Mouse (Mus musculus) 3T3-L1 (cell line): ENCODE data around the gene Nav3.
"Not testable (repeated sequence)": the region's sequence is repeated elsewhere in the genome, so short reads cannot be mapped to it uniquely, and the experiment has no call there.

Source experiments
- DNase-seq: peaks from one replicate; pipeline ENCODE4 v3.0.0-alpha.2; 2015; ENCODE audit warnings: low read depth, low spot score

Nav3 gene

DNA sequence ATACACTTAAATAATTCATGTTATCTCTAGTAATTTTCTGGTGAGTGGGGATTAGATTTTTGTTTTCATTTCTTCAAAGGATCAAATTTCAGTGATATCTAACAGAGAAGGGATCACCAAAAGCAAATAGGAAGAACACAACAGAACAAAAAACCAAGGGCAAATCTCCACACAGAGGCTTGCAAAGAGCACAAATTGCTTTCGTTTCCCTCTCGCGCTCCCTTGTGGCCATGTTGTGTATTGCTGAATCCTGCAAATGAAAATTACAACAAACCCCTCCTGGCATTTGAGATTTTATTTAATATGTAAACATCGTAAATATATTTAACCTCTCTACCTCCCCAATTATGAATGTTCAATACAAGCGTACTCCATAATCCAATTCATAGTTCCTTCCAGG, 370.8 kb downstream of the Nav3 start:
- DNase-seq, result peak; percentile 68

GRCm38 (mm10) chr10:110076575-110076974, 379.4 kb downstream of the Nav3 start:
- DNase-seq, result peak; percentile 14

DNA sequence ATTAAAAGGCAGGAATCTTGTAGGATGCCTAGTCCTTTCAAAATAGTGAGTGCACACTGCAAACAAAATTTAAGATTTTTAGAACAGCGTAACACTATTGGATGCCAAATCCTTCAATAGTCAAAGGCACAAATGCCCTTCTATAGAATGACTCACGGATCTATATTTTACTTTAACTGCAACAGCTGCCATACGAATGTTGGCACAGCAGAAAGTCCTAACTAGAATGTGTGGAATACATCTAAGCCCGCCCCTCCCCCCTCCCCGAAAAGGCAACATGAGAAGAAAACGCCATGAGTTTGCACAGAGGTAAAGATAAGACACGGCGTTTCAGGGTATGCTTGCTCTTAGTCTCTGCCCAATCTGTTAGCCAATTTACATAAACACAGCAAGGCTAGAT, 383.6 kb downstream of the Nav3 start:
- no peak for DNase-seq

DNA sequence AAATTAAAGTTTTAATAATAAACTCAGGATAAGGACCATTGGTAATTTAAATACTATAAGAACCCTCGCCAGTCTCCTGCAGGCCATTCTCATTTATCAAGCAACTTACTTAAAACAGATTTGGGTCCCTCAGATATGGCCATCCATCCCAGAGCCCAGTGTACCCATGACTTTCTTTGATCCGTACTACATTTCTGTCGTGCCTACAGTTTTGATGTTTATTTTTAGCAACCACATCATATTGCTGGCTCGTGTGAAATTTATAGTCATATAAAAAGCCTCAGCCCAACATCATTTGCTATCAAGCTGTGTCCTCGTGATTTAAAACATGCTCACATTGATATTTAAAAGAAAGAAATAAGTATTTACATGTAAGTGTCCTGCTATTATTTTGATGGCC, 394.8 kb downstream of the Nav3 start:
- no peak for DNase-seq

DNA sequence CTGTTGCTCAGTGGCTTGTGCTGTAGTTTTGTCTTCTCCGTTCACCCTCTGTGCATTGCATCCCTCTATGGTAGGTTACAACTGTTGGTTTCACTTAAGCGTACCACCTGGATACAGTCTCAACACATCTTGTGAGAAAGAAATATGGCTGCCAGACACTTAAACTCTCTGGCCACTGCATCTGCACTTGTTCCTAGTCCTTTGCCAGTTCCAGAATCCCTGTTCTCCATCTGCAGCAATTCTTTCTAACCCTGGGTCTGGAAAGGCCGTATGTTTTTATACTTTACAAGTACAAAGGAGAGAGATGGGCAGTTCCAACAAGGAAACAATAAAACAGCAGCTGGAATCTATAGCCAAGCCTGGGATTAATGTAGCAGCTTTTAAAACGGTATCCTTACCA, 418.5 kb downstream of the Nav3 start:
- DNase-seq, result no peak

DNA sequence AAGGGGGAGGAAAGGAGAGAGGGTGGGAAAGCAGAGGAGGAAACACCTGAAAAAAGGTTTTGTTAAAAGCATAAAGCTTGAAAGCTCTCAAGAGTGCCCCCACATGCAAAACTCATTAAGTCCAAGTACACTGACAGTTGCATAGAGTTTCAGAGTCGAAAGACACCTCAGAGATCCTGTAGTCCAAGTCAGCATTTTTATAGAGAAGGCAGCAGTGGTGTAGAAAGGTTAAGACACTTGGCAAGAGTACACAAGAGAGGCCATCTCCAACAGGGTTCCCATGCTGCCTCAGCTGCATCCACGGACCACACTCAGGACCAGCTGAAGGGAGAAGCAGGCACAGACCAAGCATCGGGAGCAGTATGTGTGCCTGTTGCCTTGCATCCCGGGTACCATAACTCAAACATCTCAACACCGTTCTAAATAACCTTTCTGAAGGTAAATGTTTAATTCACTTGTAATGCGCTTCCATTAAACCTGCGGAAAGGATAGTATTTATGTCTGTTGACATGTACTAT, 421.4 kb downstream of the Nav3 start:
- no peak for DNase-seq

GRCm38 (mm10) chr10:110024897-110025296, 431.1 kb downstream of the Nav3 start:
- DNase-seq, result not testable (repeated sequence)

DNA sequence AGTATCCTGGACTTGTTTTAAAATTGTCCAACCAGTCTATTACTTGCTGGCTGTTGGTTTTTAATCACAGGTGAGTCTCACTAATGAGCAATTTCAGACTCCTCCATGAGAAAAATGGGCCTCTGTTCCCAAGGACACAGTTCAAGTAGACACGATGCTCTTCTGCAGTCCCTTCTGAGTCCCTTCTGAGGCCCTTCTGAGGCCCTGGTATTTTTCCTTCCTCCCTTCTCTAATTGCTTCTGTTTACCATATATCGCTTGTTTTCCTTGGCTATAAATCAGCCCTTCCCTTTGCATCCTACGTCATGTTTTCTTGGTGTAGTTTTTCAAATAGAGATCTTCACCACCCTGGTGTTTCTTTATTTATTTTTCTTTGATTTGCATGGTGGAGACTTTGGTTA, 433.9 kb downstream of the Nav3 start:
- no peak for DNase-seq

DNA sequence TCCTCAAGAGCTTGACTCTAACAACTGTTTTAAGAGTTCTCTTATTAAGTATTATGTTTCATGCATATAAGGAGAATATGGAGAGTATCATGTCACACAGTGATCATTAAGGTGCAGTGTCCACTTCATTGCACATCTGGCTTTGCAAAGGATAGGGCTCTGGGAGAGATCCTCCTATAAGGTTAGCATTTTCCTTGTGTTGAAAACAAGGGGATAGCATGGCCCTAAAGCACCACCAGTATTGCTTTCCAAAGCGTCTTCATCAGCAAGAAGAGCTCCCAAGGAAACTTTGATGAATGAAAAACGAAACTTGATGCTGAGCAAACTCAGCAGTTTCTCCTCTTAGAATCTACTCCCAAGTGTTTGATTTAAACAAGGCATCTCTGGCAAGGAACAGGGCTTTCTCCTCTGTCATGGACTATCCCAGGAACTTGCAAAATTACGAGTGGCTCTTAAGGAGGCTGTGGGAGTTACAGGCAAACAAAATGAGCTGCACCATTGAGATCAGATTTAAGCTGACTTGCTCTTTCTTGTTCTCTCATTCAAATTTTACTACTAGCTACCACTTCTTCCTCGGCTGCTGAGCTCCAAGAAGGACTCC, 436.6 kb downstream of the Nav3 start:
- no peak for DNase-seq

- not testable (repeated sequence) for DNase-seq
Measured at GRCm38 (mm10) chr10:110001328-110001727, 454.7 kb downstream of the Nav3 start.

GRCm38 (mm10) chr10:110000755-110001247, 455.2 kb downstream of the Nav3 start:
- no peak for DNase-seq

GRCm38 (mm10) chr10:109999904-110000303, 456.1 kb downstream of the Nav3 start:
- DNase-seq, result no peak

GRCm38 (mm10) chr10:109994302-109994701, 461.7 kb downstream of the Nav3 start:
- no peak for DNase-seq

DNA sequence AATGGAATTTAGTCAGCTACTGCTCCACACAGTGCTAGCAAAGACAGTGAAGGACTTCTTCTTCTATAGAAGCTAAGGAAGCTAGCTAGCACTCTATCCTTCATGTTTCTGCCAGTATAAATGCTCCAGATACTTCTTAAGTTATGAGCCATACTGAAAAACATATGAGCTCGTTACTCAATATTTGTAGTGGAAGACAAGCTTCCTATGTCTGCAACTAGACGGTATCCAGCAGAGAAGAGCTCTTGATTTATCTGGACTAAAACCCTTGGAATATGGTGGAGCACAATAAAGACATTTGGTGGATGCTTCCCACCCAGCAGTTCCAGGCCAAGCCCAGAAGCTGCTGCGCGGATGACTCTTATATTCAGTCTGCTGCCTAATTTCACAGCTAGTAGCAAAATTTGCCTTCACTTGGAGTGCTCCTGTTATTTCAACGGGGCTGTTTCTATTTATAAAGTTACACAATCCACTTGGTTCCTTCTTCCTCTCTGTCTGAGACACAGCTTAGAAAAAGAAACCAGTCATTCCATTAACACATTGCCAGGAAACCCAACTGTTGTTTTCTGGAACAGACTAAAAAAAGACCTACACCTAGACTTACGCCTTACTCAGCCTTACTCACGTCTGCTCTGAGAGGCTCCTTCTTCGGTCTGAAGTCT, 470.0 kb downstream of the Nav3 start:
- DNase-seq, result no peak

GRCm38 (mm10) chr10:109976351-109976750, 479.7 kb downstream of the Nav3 start:
- DNase-seq, result no peak

DNA sequence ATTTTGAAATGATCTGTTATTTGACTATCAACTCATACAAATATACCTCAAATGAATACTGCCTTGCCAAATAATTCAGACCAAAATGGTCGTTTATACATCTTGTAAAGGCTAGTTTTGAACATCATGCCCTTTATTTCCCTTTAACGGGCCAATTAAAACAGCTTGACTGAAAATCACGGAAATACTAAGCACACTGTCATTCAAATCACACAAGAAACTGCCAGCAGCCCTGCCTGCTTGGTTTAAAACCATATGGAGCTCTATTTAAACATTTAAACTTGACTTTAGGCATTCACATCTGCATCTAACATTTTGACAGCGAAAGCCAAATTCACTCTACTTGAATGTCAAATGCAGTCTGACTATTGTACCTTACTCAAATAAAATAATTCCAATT, 481.8 kb downstream of the Nav3 start:
- DNase-seq, result no peak

GRCm38 (mm10) chr10:109973483-109973882, 482.5 kb downstream of the Nav3 start:
- DNase-seq, result no peak

DNA sequence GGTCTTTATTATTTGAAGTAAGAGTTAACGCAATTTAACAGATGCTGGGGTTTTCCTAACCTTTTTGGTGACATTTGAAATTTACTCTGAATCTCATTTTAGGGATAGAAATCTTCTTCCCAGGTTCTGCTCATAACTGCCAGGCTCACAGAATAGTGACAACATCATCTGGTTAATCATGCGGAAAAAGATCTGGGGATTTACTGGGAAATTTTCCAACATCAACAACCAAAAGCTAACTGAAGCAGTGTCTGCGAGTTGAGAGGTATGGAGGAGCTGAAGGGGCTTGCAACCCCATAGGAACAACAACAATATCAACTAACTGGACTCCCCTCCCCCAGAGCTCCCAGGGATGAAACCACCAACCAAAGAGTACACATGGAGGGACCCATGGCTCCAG, 505.7 kb downstream of the Nav3 start:
- DNase-seq, result peak; percentile 3

- DNase-seq, result no peak
Measured at GRCm38 (mm10) chr10:109929319-109929622, 526.7 kb downstream of the Nav3 start.

DNA sequence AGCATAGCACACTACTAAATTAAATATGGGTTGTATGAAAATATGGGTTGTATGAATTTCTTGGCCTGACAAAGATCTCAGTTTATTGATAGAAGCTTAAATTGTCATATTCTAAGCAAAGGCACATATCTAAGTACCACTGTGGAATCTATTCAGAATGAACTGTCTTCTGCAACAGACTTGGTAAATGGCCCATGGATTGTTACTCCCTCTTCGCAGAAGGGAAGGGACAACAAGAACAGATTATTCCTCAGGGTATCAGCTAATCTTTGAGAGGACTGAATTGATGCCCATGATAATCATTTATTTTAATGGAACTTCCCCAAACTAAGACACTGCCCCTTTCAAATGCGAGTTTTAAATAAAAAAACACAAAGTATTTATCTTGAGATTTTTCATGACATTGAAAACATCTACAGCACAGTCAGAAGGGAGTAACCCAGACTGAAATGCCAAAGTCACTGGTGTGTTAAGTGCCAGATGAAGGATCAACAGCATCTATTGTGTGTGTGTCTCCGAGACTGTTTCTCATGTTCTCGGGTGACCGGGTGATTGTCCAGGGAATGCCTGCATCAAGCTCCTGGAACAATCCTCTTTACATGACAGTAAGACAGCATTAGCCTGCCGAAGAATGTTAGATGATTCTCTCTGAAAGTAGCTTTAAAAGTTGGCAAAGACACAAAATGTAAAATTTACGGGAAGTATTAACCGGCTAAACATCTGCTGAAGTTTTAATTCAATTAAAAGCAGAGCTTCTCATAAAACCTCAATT, 527.3 kb downstream of the Nav3 start:
- DNase-seq, result no peak

DNA sequence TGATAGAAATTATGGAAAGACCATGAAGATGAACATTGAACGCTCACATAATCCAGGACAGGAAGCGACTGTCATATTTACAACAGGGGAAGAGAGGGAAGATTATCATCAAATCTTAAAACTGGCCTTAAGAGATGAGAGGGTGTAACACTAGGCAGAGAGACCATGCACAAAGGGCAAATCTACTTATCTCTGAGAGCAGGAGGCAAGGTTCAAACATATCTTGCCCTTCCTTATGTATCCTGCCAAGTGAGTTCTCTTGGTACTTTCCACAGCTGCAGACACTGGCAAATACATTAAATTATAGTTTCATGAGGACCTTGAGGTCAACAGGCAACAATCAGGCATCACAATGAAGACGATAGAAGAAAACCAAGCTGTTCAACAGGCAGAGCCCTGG, 529.9 kb downstream of the Nav3 start:
- no peak for DNase-seq

GRCm38 (mm10) chr10:109924136-109924535, 531.9 kb downstream of the Nav3 start:
- no peak for DNase-seq

DNA sequence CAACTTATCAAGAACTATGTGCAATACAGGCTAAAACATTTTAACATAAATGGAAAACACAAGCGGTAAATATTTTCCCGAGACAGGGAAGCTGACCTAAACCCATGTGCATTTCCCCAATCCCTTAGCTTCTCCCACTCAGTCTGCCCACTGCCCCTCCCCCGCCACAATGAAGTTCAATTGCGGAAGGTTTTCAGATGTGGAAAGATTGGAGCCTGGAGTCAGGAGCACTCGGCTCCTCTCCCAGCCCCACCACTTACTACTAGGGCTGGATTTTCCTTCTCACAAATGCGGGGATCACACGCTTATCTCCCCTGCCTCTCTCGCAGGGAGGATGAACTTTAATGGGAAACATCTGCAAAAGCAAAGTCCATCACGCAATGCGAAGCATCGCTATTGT, 534.6 kb downstream of the Nav3 start:
- no peak for DNase-seq
